Mouse (Mus musculus) heart, postnatal 10 days (tissue): ENCODE measurements around the gene Sdf2. TPM values are rescaled to one million over a fixed set of nuclear protein-coding genes. Genes with fewer than 3 reads are reported as not detected.
A peak's percentile ranks its signal among the peaks of the same experiment; 100 is the strongest.

Experiments
- DNase-seq, 2 experiments: peaks; one replicate each; pipeline ENCODE4 v3.0.0; 2021
- intact Hi-C: fragments of 180-260 bp; cut with DNase I; formaldehyde crosslinking; loops from one replicate; pipeline ENCODE4 v1.15.1; 2025
- total RNA-seq, 2 experiments: library from RNA; stranded (reverse); gene quantifications; 2 replicates each; pipeline ENCODE4 v1.2.3; 2021

Gene Sdf2
- 10 to 100 TPM; 46.4 to 50.6 TPM for total RNA-seq

DNA sequence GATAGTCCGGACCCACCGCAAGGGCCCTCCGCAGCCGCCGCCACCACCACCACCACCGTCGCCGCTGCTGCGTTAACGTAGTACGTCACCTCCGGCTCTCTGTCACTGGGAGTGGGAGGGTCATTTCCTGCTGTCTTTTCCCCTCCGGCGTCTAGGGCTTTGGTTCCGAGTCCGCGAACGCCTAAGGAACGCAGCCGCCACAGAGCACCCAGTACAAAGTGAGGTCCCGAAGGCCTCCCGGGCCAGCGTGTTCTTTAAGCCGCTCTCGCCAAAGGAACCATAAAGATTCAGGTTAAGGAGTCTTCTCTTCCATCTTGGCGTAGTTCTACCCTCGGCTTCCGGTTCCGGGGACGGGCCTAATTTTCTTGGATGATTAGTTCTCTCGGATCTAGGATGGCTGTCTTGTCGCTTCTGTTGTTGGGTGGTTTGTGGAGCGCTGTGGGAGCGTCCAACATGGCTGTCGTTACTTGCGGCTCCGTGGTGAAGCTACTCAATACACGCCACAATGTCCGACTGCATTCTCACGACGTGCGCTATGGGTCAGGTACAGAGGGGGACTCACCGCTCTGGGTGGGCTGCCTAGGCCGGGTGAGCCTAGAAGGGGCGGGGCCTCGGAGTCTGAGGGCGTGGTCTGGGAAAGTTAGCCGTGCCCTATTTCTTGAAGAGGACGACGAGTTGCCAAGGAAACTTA, at the start of gene Sdf2, which contains the start of gene Supt6:
Gene Sdf2 (plus strand): TSS at position 120 of the 691 bp plus-strand sequence.
Gene Supt6 (minus strand): TSS at position 361 of the 691 bp plus-strand sequence.
- intact Hi-C loops = no loop called here
- peak; percentile 93 to 95 for DNase-seq

- no peak for DNase-seq
- intact Hi-C loops = no loop called here
Measured at GRCm38 (mm10) chr11:78202372-78202771, 43.2 kb upstream of the Sdf2 start.

- DNase-seq = no peak
- intact Hi-C loops = no loop called here
Measured at GRCm38 (mm10) chr11:78204287-78204686, 41.3 kb upstream of the Sdf2 start.

GRCm38 (mm10) chr11:78205361-78206206, 40.0 kb upstream of the Sdf2 start:
- intact Hi-C loops = no loop called here
- no peak for DNase-seq

GRCm38 (mm10) chr11:78207190-78207589, 38.4 kb upstream of the Sdf2 start:
- intact Hi-C loops = no loop called here
- no peak for DNase-seq

DNA sequence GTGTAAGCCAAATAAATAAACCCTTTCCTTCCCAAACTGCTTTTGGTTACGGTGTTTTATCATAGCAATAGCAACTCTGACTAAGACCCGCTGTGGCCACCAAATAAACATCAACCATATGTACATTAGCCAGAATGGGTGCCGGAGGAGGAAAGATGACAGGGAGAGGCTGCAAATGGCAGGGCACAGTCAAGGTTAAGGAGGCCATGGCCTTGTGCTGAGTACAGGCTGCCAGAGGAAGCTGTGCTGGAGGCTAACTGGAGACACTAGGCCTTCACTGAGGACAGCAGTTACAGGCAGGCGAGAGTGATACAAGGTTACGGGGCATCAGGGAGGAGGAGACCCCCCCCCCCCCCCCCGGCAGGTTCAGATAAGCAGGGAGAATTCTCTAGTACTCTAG, 35.7 kb upstream of the Sdf2 start:
- intact Hi-C loops = no loop called here
- DNase-seq = no peak

- intact Hi-C loops = no loop called here
- DNase-seq = peak; percentile 18 to 27
Measured at GRCm38 (mm10) chr11:78210615-78211014, 34.9 kb upstream of the Sdf2 start.

DNA sequence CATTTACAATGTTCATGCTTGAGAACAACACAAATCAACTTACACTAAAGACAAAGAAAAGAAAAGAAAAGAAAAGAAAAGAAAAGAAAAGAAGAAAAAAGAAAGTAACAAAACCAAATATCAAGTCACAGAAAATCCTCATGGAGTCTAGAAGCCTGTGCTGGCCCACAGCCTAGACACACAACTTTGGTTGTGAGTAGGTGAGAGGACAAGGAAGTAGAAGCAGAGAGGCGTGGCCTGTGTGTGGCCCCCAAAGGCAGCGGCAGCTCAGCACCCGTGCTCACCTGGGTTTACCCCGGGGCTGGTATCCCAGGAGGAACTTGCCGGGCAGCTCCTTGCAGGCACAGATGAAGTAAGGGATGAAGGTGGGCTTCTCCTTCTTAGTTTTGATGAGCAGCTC, 34.0 kb upstream of the Sdf2 start:
- intact Hi-C loops = no loop called here
- no peak for DNase-seq

GRCm38 (mm10) chr11:78213086-78213817, 32.3 kb upstream of the Sdf2 start:
- intact Hi-C loops = no loop called here
- no peak for DNase-seq

DNA sequence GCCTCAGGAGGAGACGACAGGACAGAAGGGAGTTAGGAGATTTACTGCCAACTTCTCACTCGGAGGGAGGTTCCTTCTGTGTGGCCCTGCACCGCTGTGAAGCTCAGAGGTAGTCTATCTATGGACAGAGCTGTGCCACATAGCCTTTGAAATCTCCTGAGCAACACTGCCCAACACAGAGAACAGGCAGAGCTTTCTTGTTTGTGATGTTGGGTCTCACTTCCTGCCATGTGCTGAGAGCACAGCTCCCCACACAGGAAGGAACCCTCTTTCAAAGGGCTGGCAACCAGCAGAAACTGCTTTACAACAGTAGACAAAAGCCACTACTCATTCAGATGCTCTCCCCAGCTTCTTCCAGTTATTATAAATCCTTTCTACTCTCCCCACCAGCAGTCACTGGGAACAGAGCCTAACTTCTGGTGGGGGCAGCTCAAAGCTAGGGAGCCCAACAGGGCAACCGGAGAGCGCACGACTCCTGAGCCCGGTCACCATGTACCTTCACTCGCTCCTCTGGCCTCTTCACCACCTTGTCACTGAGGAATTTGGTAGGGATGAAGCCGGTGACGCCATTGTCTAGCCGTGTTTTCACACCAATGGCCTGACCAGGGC, 29.7 kb upstream of the Sdf2 start:
- no peak for DNase-seq
- intact Hi-C loops = no loop called here

DNA sequence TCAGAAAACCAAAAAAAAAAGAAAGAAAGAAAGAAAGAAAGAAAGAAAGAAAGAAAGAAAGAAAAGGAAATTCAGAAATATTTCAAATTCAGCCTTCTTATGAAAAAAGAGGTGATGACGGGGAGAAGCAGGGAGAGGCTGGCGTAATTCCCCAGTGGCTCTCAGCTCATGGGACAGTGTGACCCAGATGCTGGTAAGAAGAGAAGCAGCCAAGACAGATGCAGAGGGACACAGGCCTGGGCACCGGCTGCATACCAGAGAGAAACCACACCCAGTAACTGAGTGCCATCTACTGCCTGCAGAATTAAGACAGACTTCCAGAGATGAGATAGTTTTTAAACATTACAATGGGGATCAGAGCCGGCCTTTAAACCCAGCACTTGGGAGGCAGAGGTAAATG, 22.0 kb upstream of the Sdf2 start:
- no peak for DNase-seq
- intact Hi-C loops = no loop called here

- intact Hi-C loops = no loop called here
- no peak for DNase-seq
Measured at GRCm38 (mm10) chr11:78231518-78231917, 14.0 kb upstream of the Sdf2 start.

DNA sequence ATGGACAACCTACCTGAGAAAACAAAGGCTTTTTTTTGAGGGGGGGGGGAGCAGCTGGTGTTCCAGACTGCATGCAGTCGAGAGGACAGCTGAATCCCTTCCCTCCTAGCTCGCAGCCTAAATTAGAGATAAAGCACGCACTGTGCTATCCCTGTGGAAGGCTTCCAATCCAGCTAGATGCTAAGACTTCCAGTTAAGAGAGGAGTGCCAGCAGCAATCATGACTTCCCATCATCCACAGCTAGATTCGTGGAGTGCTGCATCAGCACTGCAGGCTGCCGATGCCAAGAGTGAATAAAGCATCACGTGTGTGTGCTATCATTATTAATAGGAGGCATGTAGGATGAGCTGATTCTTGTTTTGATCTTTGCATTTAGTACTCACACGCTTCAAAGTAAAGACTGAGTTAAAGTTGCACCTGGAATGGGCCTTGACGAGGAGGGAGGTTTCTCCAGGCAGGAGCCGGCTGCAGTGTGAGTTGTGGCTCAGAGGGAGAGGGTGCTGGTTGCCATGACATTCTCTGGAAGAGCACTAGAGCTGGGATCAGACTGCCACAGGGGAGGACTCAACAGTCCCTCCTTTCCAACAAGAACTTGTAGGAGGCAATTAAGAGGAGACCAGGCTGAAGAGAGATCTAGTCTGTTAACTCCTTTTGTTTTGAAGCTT, 5.2 kb upstream of the Sdf2 start:
- peak; percentile 11 to 17 for DNase-seq
- intact Hi-C loops = no loop called here

DNA sequence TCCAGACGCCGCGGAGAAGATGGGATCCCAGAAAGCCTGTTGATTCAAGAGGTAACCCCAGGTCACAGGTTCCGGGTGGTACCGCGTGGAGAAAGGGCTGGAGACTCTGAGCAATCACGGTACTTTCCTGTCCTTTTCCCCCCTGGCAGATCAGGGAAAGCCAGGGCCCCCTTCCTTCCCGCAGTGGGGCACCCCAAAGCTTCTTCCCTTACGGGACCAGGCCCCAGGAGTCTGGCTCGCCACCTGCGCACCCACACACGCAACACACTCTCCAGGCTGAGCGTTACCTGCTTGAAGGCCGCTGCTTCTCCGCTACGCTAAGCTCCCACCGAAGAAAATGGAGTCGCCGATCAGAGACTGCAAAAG, 302 bp upstream of the Sdf2 start:
- intact Hi-C loops = no loop called here
- no peak for DNase-seq

- no peak for DNase-seq
- intact Hi-C loops = no loop called here
Measured at GRCm38 (mm10) chr11:78246318-78247011, 919 bp downstream of the Sdf2 start.

DNA sequence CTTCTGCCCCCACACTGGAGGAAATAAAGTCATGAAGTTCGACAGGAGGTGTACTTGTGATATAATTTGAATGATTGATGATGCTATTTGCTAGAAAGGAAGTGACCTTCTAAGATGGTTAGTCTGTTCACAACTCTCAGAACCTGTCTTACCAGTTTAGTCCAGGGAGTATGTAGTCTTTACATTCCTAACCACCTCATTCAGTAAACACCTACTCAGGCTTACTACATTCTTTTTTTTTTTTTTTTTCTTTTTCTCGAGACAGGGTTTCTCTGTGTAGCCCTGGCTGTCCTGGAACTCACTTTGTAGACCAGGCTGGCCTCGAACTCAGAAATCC, 1.4 kb downstream of the Sdf2 start:
- DNase-seq = no peak
- intact Hi-C loops = no loop called here

DNA sequence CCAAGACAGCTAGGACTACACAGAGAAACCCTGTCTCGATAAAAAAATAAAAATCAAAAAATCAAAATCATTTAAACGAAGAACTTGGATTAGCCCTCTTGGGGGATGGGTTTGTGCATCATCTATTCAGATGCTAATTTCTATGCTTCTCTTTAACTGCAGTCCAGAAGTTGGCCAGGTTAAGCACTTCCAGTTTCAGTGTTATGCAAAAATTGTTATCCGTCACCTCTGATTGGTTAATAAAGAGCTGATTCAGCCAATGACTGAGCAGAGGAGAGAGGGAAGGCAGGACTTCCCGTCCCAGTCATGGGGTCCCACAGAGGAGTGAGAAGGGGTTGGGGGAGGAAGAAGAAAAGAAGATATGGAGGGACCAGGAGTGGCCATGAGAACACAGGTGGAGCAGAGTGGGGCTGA, 2.2 kb downstream of the Sdf2 start:
- DNase-seq = no peak

DNA sequence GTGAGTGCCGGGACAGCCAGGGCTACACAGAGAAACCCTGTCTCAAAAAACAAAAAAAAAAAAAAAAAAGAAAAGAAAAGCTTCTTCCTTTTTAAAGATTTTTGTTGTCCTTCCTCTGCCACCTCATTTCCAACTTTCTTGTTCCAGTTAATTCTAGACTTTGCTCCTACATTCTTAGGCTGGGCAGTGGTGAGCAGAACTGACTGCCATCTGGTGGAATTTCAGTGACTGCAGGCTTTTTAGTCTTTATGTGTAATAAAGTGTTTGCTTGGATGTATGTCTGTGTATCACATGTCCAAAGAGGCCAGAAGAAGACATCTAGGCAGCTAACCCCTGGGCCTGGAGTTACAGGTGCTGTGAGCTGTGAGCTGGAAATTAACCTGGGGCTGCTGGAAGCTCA, 11.1 kb downstream of the Sdf2 start:
- DNase-seq = no peak
- intact Hi-C loops = no loop called here

More for the DNA sequence above, 2.2 kb downstream of the Sdf2 start:
- intact Hi-C loops = no loop called here

DNA sequence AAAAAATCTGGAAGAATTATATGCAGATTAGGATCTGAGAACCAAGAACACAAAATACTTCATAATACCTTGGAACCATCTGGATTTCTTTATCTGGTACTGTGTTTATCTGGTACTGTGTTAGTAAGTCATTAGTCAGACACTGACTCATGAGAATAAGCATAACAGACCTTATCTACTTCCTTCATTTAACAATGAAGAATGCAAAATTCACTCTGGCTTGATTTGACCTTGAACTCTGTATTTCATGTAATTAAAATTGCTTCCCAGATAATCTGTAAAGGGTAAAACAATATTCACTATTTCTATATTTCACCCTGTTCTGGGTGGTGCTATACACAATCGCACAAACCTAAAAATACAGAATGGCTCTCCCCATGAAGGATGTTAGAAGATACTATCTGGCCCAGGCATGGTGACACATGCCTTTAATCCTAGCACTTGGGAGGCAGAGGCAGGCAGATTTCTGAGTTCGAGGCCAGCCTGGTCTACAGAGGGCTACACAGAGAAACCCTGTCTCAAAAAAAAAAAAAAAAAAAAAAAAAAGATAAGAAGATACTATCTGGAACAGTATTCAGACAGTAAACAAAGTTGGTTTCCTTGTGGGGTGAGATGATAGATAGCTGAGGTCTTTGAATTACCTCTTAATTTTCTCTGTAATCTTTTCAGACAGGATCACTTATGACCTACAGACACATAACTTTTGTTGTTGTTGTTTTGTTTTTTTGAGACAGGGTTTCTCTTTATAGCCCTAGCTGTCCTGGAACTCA, 15.1 kb downstream of the Sdf2 start:
- intact Hi-C loops = loop anchor here (5.0 kb wide), 1 partner anchor 67 kb away; the partner anchor contains the start of gene Pigs

More for the DNA sequence above, 15.1 kb downstream of the Sdf2 start:
- no peak for DNase-seq
